Mouse (Mus musculus) monocyte, adult 5-6 weeks (primary cell): ENCODE data around the gene Cnbd2. TPM values are rescaled to one million over a fixed set of nuclear protein-coding genes. Genes with fewer than 3 reads are reported as not detected.

Experiments
- ATAC-seq: fragments of 153-309, 156-312 bp; replicated peaks from 2 replicates; pipeline ENCODE4 v1.8.0; 2017; ENCODE audit warnings: mild to moderate bottlenecking; ENCODE audit not compliant: low TSS enrichment, insufficient number of reproducible peaks, severe bottlenecking, poor library complexity, low FRiP score
- total RNA-seq: library from RNA; stranded (forward); fragments of 200-1000, 200-491, 200-594 nt; gene quantifications from 3 replicates; pipeline ENCODE4 v1.2.3, GENCODE M21; 2017

Cnbd2 gene
- total RNA-seq, 1 experiment from 2014 or later = 11.2 TPM

GRCm38 (mm10) chr2:156309948-156310347 lies 2.2 kb upstream of the Cnbd2 start:
- no peak for ATAC-seq

DNA sequence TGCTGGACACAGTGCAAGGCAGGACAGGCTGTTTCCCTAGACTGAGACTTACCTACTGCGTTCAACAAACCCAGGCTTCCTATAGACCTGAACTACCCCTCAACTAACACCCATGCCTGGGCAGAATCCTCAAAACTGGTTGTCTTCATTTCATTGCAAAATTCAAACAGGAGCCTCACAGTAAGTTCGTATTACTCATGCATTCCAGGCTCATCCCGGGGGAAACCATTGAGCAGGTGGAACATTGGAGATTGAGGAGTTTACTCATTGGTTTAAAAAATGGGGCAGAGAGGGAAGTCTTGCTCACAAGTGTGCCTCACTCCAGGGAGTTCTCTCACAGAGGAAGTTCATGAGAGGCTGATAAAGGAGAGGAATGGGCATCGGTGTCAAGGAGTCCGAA lies 1.6 kb upstream of the Cnbd2 start:
- no peak for ATAC-seq

- no peak for ATAC-seq
Observed at GRCm38 (mm10) chr2:156310945-156311344, 1.2 kb upstream of the Cnbd2 start.

GRCm38 (mm10) chr2:156311441-156311840 lies 658 bp upstream of the Cnbd2 start:
- ATAC-seq = no peak

DNA sequence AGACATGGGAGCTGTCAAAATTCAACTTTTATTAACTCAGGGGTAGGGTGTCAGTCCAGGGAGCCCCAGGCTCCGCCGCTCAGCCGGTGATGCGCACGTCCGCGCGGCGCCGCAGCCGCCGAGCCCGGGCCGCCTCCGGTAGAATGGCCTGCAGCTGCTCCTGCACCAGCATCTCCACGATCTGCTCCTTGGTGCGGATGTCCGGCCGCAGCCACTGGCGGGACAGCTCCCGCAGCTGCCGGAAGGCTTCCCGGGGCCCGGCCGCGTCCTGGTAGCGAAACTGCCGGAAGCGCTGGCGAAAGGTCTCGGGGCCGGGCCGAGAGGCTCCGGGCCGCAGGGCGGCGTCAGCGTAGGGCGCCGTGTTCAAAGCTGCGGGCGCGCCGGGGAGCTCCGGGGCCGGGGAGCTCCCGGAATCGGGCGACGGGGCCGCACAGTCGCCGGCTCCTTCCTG lies 233 bp upstream of the Cnbd2 start:
- ATAC-seq = no peak

DNA sequence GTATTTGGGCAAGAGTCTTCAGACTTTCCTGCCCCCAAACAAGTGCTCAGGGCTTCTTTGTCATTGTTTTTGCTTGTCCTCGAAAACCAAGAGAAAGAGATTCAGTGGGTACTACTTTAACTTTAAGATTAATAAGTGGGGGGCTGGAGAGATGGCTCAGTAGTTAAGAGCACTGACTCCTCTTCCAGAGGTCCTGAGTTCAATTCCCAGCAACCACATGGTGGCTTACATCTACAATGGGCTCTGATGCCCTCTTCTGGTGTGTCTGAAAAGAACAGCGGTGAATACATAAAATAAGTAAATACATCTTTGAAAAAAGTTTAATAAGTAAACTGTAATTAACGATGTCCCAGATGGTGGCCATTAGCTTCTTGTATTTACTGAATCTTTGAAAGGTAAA lies 1.1 kb downstream of the Cnbd2 start:
- no peak for ATAC-seq

DNA sequence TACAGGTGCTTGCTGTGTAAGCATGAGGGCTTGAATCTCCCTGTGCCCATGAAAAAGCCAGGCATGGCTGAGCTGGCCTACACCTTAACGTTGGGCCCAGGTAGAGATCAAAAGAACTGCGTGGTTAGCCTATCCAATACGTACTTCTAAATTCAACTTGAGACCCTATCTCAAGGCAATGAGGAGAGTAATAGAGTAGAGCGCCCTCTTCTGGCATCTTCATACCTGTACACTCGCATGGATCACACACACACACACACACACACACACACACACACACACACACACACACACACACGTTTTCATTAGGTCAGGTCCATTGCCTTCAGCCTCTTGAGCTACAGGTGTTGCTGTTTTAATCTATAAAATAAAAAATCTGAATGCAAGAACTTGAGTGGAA lies 2.7 kb downstream of the Cnbd2 start:
- ATAC-seq = no peak

GRCm38 (mm10) chr2:156318491-156318890 lies 6.4 kb downstream of the Cnbd2 start:
- ATAC-seq = no peak

GRCm38 (mm10) chr2:156321538-156321937 lies 9.4 kb downstream of the Cnbd2 start:
- ATAC-seq = no peak

- peak; percentile 90 for ATAC-seq
Observed at GRCm38 (mm10) chr2:156324116-156324588, 12.1 kb downstream of the Cnbd2 start.

- no peak for ATAC-seq
Observed at GRCm38 (mm10) chr2:156324681-156325080, 12.6 kb downstream of the Cnbd2 start.

- ATAC-seq = no peak
Observed at GRCm38 (mm10) chr2:156330681-156331080, 18.6 kb downstream of the Cnbd2 start.

DNA sequence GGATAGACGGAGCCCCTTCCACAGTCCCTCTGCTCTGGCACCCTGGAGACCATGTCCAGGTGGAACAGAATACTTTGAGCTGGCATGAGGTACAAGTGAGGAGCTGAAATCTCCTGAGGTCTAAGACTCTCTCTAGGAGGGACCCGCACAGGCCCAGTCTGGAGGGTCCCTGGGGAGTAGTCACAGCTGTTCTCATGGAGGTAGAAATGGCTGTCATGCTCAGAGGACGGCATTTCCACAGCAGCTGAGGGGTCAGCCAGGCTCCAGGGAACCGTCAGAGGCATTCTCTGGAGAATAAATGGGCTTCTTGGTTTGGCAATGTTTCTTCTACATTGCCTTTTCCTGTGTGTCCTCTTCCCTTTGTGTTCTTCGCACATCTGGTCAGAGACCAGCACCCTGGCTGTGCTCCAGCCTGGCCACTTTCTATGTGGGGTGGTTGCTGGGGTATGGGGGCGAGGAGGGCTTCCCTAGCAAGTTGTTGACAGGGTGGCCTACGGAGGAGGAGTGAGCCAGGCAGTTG lies 19.4 kb downstream of the Cnbd2 start:
- ATAC-seq = no peak

- no peak for ATAC-seq
Observed at GRCm38 (mm10) chr2:156340078-156340477, 28.0 kb downstream of the Cnbd2 start.

- 0 out of 2 replicates have a peak, but pooled peaks have one; percentile 40 for ATAC-seq
Observed at GRCm38 (mm10) chr2:156344775-156345532, 32.9 kb downstream of the Cnbd2 start.

DNA sequence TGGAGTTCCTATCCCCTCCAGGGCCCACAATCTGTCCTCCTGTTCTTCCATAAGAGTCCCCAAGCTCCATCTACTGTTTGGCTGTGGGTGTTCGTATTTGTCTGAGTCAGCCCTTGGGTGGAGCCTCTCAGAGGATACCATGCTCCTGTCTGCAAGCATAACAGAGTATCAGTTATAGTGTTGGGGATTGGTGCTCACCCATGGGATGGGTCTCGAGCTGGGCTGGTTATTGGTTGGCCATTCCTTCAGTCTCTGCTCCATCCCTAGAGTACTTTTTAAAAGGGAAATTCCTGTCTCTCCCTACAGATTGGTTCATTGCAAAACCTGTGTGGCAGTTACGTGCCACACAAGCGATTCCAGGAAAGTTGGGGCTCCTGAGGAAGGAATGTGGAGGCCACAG lies 36.7 kb downstream of the Cnbd2 start:
- no peak for ATAC-seq

DNA sequence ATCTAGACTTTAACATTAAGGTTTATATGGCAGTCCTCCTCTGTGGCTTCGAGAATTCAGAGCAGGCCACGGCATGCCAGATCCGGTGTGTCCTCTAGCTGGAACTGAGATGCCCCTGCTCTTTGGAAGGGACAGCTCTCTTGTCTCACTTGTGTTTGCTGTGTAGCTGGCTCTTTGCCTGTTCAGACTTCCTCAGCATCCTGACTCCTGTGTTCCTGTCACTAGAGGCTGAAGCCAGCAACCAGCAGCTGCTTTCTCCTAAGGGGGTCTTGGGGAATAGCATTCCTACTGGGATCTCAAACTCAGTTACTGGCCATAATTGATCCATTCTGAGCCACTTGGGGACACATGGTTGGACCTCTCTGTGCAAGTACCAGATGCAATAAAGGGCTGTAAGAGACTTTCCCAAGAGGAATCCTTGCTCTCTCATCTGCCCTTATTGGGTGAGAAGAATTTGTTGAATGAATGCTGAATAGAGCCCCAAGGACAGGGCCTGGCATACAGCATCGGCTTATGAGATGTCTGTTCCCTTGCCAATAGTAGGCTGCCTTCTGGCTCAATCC lies 37.3 kb downstream of the Cnbd2 start:
- no peak for ATAC-seq

DNA sequence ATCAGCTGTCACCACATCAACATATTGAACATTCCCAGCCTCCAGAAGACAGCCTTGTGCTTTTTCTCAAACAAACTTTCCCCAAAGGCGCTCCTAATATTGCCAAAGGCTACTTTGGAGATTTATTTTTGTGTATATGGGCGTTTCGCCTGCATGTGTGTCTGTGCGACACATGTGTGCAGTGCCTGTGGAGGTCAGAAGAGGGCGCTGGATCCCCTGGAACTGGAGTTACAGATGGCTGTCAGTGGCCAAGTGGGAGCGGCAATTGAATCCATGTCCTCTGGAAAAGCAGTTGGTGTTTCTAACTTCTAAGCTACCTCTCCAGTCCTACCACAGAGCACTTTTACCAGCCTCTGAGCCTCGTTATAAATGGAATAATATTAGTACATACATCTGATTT lies 39.1 kb downstream of the Cnbd2 start:
- no peak for ATAC-seq

- no peak for ATAC-seq
Observed at GRCm38 (mm10) chr2:156352413-156353165, 40.5 kb downstream of the Cnbd2 start.
